Mouse (Mus musculus) liver, adult 2 months (tissue): ENCODE measurements at regions not wholly inside any gene's neighbourhood (a gene's known extent, or its start where the extent isn't known, plus 50 kb on each side); places are given as distances from the start of the nearest gene placed in this dataset.

Experiments used
- CTCF ChIP-seq: fragments of 200-500 bp; IDR thresholded peaks from 2 replicates; pipeline ENCODE4 v1.5.1; 2011; ENCODE audit warnings: low read depth, low read length, control low read depth
- POLR2A ChIP-seq: fragments of 200-500 bp; IDR thresholded peaks from 2 replicates; pipeline ENCODE4 v1.6.1; 2011; ENCODE audit warnings: low read length, control low read depth; ENCODE audit not compliant: insufficient read depth; ENCODE audit errors: extremely low read depth

- TF ChIP-seq POLR2A (no peak), CTCF (no peak)
Measured at GRCm38 (mm10) chrX:76141022-76141421, 123.1 kb upstream of the Cldn34b3 start.
